Mouse (Mus musculus) liver, adult 2 months (tissue): ENCODE measurements around the gene Slc38a3. TPM values are rescaled to one million over a fixed set of nuclear protein-coding genes. Genes with fewer than 3 reads are reported as not detected.
A peak's percentile ranks its signal among the peaks of the same experiment; 100 is the strongest.

ENCODE experiments used
- DNase-seq: peaks from one replicate; pipeline ENCODE4 v3.0.0-alpha.2; 2011; ENCODE audit warnings: low read depth, low spot score; ENCODE audit errors: extremely low read depth
- H3K27ac ChIP-seq: fragments of 200-500 bp; replicated peaks from 2 replicates; pipeline ENCODE4 v1.5.1; 2012; ENCODE audit warnings: low read depth, mild to moderate bottlenecking, control low read depth, inconsistent platforms, low read length; ENCODE audit not compliant: insufficient read depth
- H3K27me3 ChIP-seq: fragments of 200-500 bp; 2 replicates; pipeline ENCODE4 v1.6.1; 2012; ENCODE audit warnings: mild to moderate bottlenecking, moderate library complexity, low read length, inconsistent platforms; ENCODE audit not compliant: control insufficient read depth, insufficient read depth
- H3K36me3 ChIP-seq: fragments of 200-500 bp; 2 replicates; pipeline ENCODE4 v1.6.1; 2012; ENCODE audit warnings: low read length, inconsistent platforms; ENCODE audit not compliant: control insufficient read depth, insufficient read depth
- H3K4me1 ChIP-seq: fragments of 200-500 bp; 2 replicates; pipeline ENCODE4 v1.6.1; 2011; ENCODE audit warnings: low read length; ENCODE audit not compliant: control insufficient read depth, insufficient read depth
- H3K4me3 ChIP-seq: fragments of 200-500 bp; 2 replicates; pipeline ENCODE4 v1.5.1; 2011; ENCODE audit warnings: low read depth, mild to moderate bottlenecking, control low read depth, low read length, moderate library complexity; ENCODE audit not compliant: insufficient read depth
- H3K79me2 ChIP-seq: fragments of 200-500 bp; 2 replicates; pipeline ENCODE4 v1.6.1; 2012; ENCODE audit warnings: inconsistent platforms, mild to moderate bottlenecking, low read length, moderate library complexity; ENCODE audit not compliant: control insufficient read depth, insufficient read depth
- H3K9ac ChIP-seq: fragments of 200-500 bp; 2 replicates; pipeline ENCODE4 v1.6.1; 2012; ENCODE audit warnings: low read depth, mild to moderate bottlenecking, control low read depth, inconsistent platforms, low read length
- CTCF ChIP-seq: fragments of 200-500 bp; IDR thresholded peaks from 2 replicates; pipeline ENCODE4 v1.5.1; 2011; ENCODE audit warnings: low read depth, low read length, control low read depth
- POLR2A ChIP-seq: fragments of 200-500 bp; IDR thresholded peaks from 2 replicates; pipeline ENCODE4 v1.6.1; 2011; ENCODE audit warnings: low read length, control low read depth; ENCODE audit not compliant: insufficient read depth; ENCODE audit errors: extremely low read depth
- WGBS: fragments of 180-500 bp; shearing (Covaris S2); methylation state at CpG from one replicate; pipeline ENCODE4 v1.1.7; 2018; 5-methylcytosine and 5-hydroxymethylcytosine counted together
- polyA plus RNA-seq: library from polyadenylated mRNA; depleted of rRNA; stranded (reverse); fragments of >200 nt; gene quantifications from 2 replicates; pipeline ENCODE4 v1.2.3, GENCODE M21; 2012
- total RNA-seq: library from RNA; depleted of rRNA; stranded (reverse); fragments of >200 nt; gene quantifications from 2 replicates; pipeline ENCODE4 v1.2.3, GENCODE M21; 2014

Slc38a3 gene
- total and polyA plus RNA-seq, 2 experiments = 982 to 4,585 TPM

DNA sequence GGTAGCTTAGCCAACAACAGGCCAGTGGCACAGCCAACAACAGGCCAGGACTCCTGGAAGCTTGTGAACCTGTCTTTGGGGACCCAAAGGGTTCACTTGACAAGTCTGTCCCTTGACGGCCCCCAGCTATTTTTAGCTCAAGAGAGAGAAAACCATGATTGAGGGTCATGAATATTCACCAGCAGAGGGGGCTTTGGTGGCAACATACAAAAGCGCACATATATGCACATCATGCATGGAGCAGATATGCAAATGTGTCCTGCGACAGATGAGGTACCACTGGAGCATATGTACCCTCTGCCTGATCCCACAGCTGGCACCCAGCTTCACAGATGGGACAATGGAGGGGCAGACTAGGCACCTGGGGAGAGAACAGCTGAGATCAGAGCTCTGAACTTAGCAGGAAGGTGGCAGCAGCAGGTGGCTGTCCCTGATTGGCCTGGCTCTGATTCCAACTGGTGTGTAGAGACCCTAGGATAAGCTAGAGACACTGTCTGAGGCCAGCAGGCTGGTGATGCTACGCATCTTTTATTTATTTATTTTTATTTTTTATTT is 24.2 kb upstream of the Slc38a3 start:
- DNase-seq = no peak
- H3K9ac ChIP-seq = no peak overlapping the region
- H3K4me1 ChIP-seq = 0 out of 2 replicates have a peak, but pooled peaks cover 4% of the 10 kb centered on the region
- 90% methylated on average over 4 of the region's 4 CpGs for WGBS
- H3K27ac ChIP-seq = no peak overlapping the region
- no peaks in the 10 kb centered on the region for H3K27me3 ChIP-seq
- H3K36me3 ChIP-seq = no peaks in the 10 kb centered on the region
- no peak overlapping the region for H3K4me3 ChIP-seq
- TF ChIP-seq POLR2A = no peak
- no peak for TF ChIP-seq CTCF
- no peaks in the 10 kb centered on the region for H3K79me2 ChIP-seq

- no peak for TF ChIP-seq CTCF
- no peak for TF ChIP-seq POLR2A
- 75% methylated on average over 5 of the region's 5 CpGs for WGBS
- no peak overlapping the region for H3K9ac ChIP-seq
- H3K27me3 ChIP-seq = no peaks in the 10 kb centered on the region
- 0 out of 2 replicates have a peak, but pooled peaks cover 4% of the 10 kb centered on the region for H3K4me1 ChIP-seq
- H3K4me3 ChIP-seq = no peak overlapping the region
- no peaks in the 10 kb centered on the region for H3K36me3 ChIP-seq
- H3K27ac ChIP-seq = no peak overlapping the region
- H3K79me2 ChIP-seq = no peaks in the 10 kb centered on the region
- DNase-seq = no peak
Observed at GRCm38 (mm10) chr9:107692785-107693184, 23.5 kb upstream of the Slc38a3 start.

- Histone ChIP-seq H3K4me1 (no peaks in the 10 kb centered on the region), H3K27me3 (no peaks in the 10 kb centered on the region), H3K9ac (no peak overlapping the region), H3K27ac (no peak overlapping the region), H3K36me3 (no peaks in the 10 kb centered on the region), H3K4me3 (no peak overlapping the region), H3K79me2 (no peaks in the 10 kb centered on the region)
- 80% methylated on average over 8 of the region's 8 CpGs for WGBS
- DNase-seq = no peak
- TF ChIP-seq POLR2A = no peak
- no peak for TF ChIP-seq CTCF
Observed at GRCm38 (mm10) chr9:107690391-107690790, 21.1 kb upstream of the Slc38a3 start.

GRCm38 (mm10) chr9:107688939-107689338 is 19.6 kb upstream of the Slc38a3 start:
- 49% methylated on average over 7 of the region's 7 CpGs for WGBS
- no peak for TF ChIP-seq POLR2A
- no peak for TF ChIP-seq CTCF
- no peak overlapping the region for H3K27ac ChIP-seq

GRCm38 (mm10) chr9:107688415-107688814 is 19.1 kb upstream of the Slc38a3 start:
- TF ChIP-seq POLR2A = no peak
- TF ChIP-seq CTCF = no peak

More at GRCm38 (mm10) chr9:107688939-107689338, 19.6 kb upstream of the Slc38a3 start:
- Histone ChIP-seq H3K79me2 (no peaks in the 10 kb centered on the region), H3K9ac (no peak overlapping the region), H3K27me3 (no peaks in the 10 kb centered on the region), H3K4me3 (no peak overlapping the region), H3K36me3 (no peaks in the 10 kb centered on the region), H3K4me1 (no peaks in the 10 kb centered on the region)
- peak; percentile 27 for DNase-seq

GRCm38 (mm10) chr9:107685231-107685981 is 16.1 kb upstream of the Slc38a3 start:
- Histone ChIP-seq H3K4me3 (no peak overlapping the region), H3K36me3 (no peaks in the 10 kb centered on the region), H3K27ac (0 out of 2 replicates have a peak overlapping the region, but pooled peaks have one; percentile 5), H3K79me2 (no peaks in the 10 kb centered on the region), H3K9ac (no peak overlapping the region), H3K27me3 (no peaks in the 10 kb centered on the region), H3K4me1 (no peaks in the 10 kb centered on the region)
- no peak for DNase-seq
- TF ChIP-seq CTCF (peak; percentile 70), POLR2A (no peak)
- 62% methylated on average over 17 of the region's 17 CpGs for WGBS

More at GRCm38 (mm10) chr9:107688415-107688814, 19.1 kb upstream of the Slc38a3 start:
- Histone ChIP-seq H3K4me3 (no peak overlapping the region), H3K27ac (no peak overlapping the region), H3K27me3 (no peaks in the 10 kb centered on the region), H3K9ac (no peak overlapping the region), H3K36me3 (no peaks in the 10 kb centered on the region), H3K4me1 (no peaks in the 10 kb centered on the region), H3K79me2 (no peaks in the 10 kb centered on the region)
- DNase-seq = peak; percentile 61
- WGBS = 49% methylated on average over 5 of the region's 5 CpGs
